Mouse (Mus musculus) megakaryocyte-erythroid progenitor cell, adult 5-6 weeks (primary cell): ENCODE data around the gene Gm9195. TPM values are rescaled to one million over a fixed set of nuclear protein-coding genes. Genes with fewer than 3 reads are reported as not detected.
A peak's percentile ranks its signal among the peaks of the same experiment; 100 is the strongest.

Source experiments
- ATAC-seq: replicated peaks from 2 replicates; pipeline ENCODE4 v1.8.0; 2016; ENCODE audit warnings: mild to moderate bottlenecking, inconsistent platforms; ENCODE audit not compliant: severe bottlenecking, poor library complexity, low FRiP score, low TSS enrichment
- total RNA-seq, 2 experiments: library from RNA; stranded (forward) in 1 of 2; stranded (reverse) in 1 of 2; fragments of 200-1000, 215-1000 nt in 1 of 2; fragments of >200 nt in 1 of 2; fragmentation: Nextera tagmentation in 1 of 2; gene quantifications; 2 replicates each; pipeline ENCODE4 v1.2.3; 2014 to 2017

The Gm9195 gene
- total RNA-seq (2014; fragmentation: Nextera tagmentation) (not detected in 2 replicates), total RNA-seq (2017) (not detected in 2 replicates)

GRCm38 (mm10) chr14:72491738-72492137 is at the start of gene Gm9195:
TSS of gene Gm9195 (minus strand) at chr14:72491838.
- no peak for ATAC-seq

- no peak for ATAC-seq
These were observed 44.9 kb upstream of the Gm9195 start for GRCm38 (mm10) chr14:72536392-72537017.

- ATAC-seq, result no peak
These were observed 42.2 kb upstream of the Gm9195 start for GRCm38 (mm10) chr14:72533862-72534261.

GRCm38 (mm10) chr14:72532028-72532917 is 40.6 kb upstream of the Gm9195 start:
- ATAC-seq, result peak; percentile 49

- ATAC-seq, result no peak
These were observed 35.5 kb upstream of the Gm9195 start for GRCm38 (mm10) chr14:72527126-72527525.

GRCm38 (mm10) chr14:72519561-72519960 is 27.9 kb upstream of the Gm9195 start:
- no peak for ATAC-seq

- ATAC-seq, result no peak
These were observed 27.1 kb upstream of the Gm9195 start for GRCm38 (mm10) chr14:72518786-72519185.

GRCm38 (mm10) chr14:72516376-72516775 is 24.7 kb upstream of the Gm9195 start:
- ATAC-seq, result no peak

- ATAC-seq, result peak; percentile 22; the same call in 1 of the 2 replicates
These were observed 15.2 kb upstream of the Gm9195 start for GRCm38 (mm10) chr14:72506723-72507420.

GRCm38 (mm10) chr14:72506018-72506722 is 14.5 kb upstream of the Gm9195 start:
- ATAC-seq, result peak; percentile 41

GRCm38 (mm10) chr14:72504985-72505384 is 13.3 kb upstream of the Gm9195 start:
- ATAC-seq, result peak; percentile 65; the same call in 1 of the 2 replicates

- no peak for ATAC-seq
These were observed 11.6 kb upstream of the Gm9195 start for GRCm38 (mm10) chr14:72503241-72503640.

GRCm38 (mm10) chr14:72493775-72494174 is 2.1 kb upstream of the Gm9195 start:
- ATAC-seq, result no peak

GRCm38 (mm10) chr14:72490367-72490766 is 1.3 kb downstream of the Gm9195 start:
- ATAC-seq, result no peak

GRCm38 (mm10) chr14:72474501-72474900 is 17.1 kb downstream of the Gm9195 start:
- ATAC-seq, result no peak

- ATAC-seq, result peak; percentile 81
These were observed 23.2 kb downstream of the Gm9195 start for GRCm38 (mm10) chr14:72468429-72468828.

GRCm38 (mm10) chr14:72466384-72466783 is 25.3 kb downstream of the Gm9195 start:
- ATAC-seq, result no peak

GRCm38 (mm10) chr14:72461591-72461990 is 30.0 kb downstream of the Gm9195 start:
- ATAC-seq, result no peak

- ATAC-seq, result no peak
These were observed 31.3 kb downstream of the Gm9195 start for GRCm38 (mm10) chr14:72460291-72460690.
